Mouse (Mus musculus) intestine, embryonic 15.5 days (tissue): ENCODE measurements around the gene Lonrf3. TPM values are rescaled to one million over a fixed set of nuclear protein-coding genes. Genes with fewer than 3 reads are reported as not detected.
A peak's percentile ranks its signal among the peaks of the same experiment; 100 is the strongest.

ENCODE experiments used
- ATAC-seq: fragments of 200-750 bp; cut with Nextera tagmentation; 2 replicates; pipeline ENCODE4 v1.8.0; 2017; ENCODE audit warnings: moderate TSS enrichment, moderate library complexity
- H3K27ac ChIP-seq: fragments of 300-500 bp; sonication (generic); 2 replicates; pipeline ENCODE4 v1.5.1; 2015; ENCODE audit warnings: mild to moderate bottlenecking, inconsistent platforms
- H3K27me3 ChIP-seq: fragments of 300-500 bp; sonication (generic); replicated peaks from 2 replicates; pipeline ENCODE4 v1.6.1; 2015; ENCODE audit warnings: inconsistent platforms
- H3K36me3 ChIP-seq: fragments of 300-500 bp; sonication (generic); 2 replicates; pipeline ENCODE4 v1.6.1; 2015; ENCODE audit warnings: inconsistent platforms
- H3K4me1 ChIP-seq: fragments of 300-500 bp; sonication (generic); replicated peaks from 2 replicates; pipeline ENCODE4 v1.6.1; 2015; ENCODE audit warnings: inconsistent platforms
- H3K4me2 ChIP-seq: fragments of 300-500 bp; sonication (generic); replicated peaks from 2 replicates; pipeline ENCODE4 v1.6.1; 2015; ENCODE audit warnings: mild to moderate bottlenecking, inconsistent platforms
- H3K4me3 ChIP-seq: fragments of 300-500 bp; sonication (generic); replicated peaks from 2 replicates; pipeline ENCODE4 v1.5.1; 2015; ENCODE audit warnings: inconsistent platforms
- H3K9ac ChIP-seq: fragments of 300-500 bp; sonication (generic); 2 replicates; pipeline ENCODE4 v1.6.1; 2015; ENCODE audit warnings: inconsistent platforms
- H3K9me3 ChIP-seq: fragments of 300-500 bp; sonication (generic); 2 replicates; pipeline ENCODE4 v1.6.1; 2016; ENCODE audit warnings: inconsistent platforms
- WGBS: fragments of 180-500 bp; shearing (Covaris S2); methylation state at CpG from one replicate; pipeline ENCODE4 v1.1.7; 2015; 5-methylcytosine and 5-hydroxymethylcytosine counted together
- polyA plus RNA-seq: library from polyadenylated mRNA; unstranded; fragments of >200 nt; fragmentation: Nextera tagmentation; extraction: Ambion mirVana; gene quantifications from 2 replicates; pipeline ENCODE4 v1.2.1, GENCODE M21; 2015

Gene Lonrf3
- 0.65 and 1.00 TPM in 2 replicates for polyA plus RNA-seq

DNA sequence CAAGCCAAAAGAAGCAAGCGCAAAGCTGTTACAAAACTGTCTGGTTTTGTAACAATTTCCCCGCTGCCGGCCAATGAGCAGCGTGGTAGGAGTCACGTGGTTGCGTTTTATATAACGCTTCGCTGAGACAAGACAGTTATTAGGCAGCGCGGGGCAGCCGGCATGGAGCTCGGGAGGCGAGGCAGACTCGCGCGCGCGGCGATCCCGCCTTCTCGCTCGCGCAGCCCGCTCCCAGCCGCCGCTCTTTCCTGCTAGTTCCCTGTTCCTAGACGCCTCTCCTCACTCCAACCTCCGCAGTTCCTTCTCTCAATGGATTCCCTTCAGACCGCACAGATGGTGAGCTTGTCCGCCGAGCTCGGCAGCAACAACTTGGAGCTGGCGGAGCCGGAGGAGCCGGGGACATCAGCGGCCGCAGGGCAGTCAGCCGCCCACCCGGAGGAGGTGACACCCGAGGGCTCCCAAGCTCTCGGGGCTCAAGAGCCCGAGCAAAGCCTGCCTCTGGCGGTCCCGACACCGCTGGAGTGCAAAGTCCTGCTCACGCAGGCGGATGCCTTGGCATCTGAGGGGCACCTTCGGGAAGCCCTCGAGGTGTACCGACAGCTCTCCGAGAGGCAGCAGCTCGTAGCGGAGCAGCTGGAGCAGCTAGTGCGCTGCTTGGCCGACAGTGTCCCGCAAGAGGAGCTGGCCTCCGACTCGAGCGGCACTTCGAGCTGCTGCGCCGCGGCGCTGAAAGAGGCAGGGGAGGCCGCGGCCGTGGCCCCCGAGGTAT, at the start of gene Lonrf3:
Lonrf3 (plus strand) TSS at position 83 of the 769 bp plus-strand sequence.
- Histone ChIP-seq H3K27me3 (peaks cover 6% of the 10 kb centered on the region; the same call in 1 of the 2 replicates), H3K9me3 (no peaks in the 10 kb centered on the region), H3K27ac (no peak within 1 kb of the TSS), H3K4me1 (no peaks in the 10 kb centered on the region), H3K4me2 (peak within 1 kb of the TSS; percentile 84), H3K36me3 (no peaks in the 10 kb centered on the region), H3K4me3 (peak within 1 kb of the TSS; percentile 44), H3K9ac (peak within 1 kb of the TSS; percentile 34)
- ATAC-seq, result peak; percentile 76
- 21% methylated on average over 68 of the region's 68 CpGs for WGBS

DNA sequence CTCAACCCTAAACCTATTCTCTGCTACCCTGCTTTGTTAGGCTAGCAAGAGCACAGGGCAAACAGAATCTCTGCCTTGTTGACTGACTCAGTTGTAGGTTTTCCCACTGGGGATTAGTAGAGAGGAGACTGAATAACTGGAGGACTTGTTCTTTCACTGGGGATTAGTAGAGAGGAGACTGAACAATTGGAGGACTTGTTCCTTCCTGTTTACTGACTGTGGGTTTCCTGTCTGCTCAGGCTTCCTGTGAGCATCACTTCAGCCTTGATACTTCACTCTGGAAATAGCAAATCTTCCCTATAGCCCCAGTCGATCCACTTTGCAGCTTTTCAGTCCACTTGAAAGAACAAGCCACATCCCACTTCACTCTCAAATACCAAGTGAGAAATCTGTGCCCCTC, 49.4 kb upstream of the Lonrf3 start:
- no peak overlapping the region for H3K4me2 ChIP-seq
- no peak overlapping the region for H3K4me3 ChIP-seq
- WGBS, result 56% methylated on average over 1 of the region's 1 CpGs
- H3K27me3 ChIP-seq, result no peaks in the 10 kb centered on the region
- no peak for ATAC-seq
- no peak overlapping the region for H3K27ac ChIP-seq
- no peaks in the 10 kb centered on the region for H3K4me1 ChIP-seq
- H3K9ac ChIP-seq, result no peak overlapping the region
- H3K36me3 ChIP-seq, result no peaks in the 10 kb centered on the region
- H3K9me3 ChIP-seq, result no peaks in the 10 kb centered on the region

DNA sequence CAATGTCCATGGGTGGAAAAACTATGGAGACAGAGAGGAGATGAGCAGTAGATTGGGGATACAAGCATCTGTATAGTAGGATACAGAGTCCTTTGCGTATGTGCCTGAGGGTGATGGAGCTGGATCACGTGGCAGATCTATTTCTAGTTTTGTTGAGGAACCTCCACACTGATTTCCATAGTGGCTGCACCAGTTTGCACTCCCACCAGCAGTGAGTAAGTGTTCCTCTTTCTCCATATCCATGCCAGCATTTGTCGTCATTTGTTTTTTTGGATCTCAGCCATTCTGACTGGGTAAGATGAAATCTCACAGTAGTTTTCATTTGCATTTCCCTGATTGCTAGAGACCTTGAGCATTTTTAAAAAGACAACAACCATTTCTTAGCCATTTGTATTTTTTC, 16.7 kb upstream of the Lonrf3 start:
- H3K36me3 ChIP-seq, result no peaks in the 10 kb centered on the region
- H3K4me2 ChIP-seq, result no peak overlapping the region
- no peak for ATAC-seq
- no peak overlapping the region for H3K4me3 ChIP-seq
- H3K27ac ChIP-seq, result no peak overlapping the region
- no peaks in the 10 kb centered on the region for H3K4me1 ChIP-seq
- H3K9ac ChIP-seq, result no peak overlapping the region
- no peaks in the 10 kb centered on the region for H3K9me3 ChIP-seq
- WGBS, result 77% methylated on average over 3 of the region's 3 CpGs
- H3K27me3 ChIP-seq, result no peaks in the 10 kb centered on the region

DNA sequence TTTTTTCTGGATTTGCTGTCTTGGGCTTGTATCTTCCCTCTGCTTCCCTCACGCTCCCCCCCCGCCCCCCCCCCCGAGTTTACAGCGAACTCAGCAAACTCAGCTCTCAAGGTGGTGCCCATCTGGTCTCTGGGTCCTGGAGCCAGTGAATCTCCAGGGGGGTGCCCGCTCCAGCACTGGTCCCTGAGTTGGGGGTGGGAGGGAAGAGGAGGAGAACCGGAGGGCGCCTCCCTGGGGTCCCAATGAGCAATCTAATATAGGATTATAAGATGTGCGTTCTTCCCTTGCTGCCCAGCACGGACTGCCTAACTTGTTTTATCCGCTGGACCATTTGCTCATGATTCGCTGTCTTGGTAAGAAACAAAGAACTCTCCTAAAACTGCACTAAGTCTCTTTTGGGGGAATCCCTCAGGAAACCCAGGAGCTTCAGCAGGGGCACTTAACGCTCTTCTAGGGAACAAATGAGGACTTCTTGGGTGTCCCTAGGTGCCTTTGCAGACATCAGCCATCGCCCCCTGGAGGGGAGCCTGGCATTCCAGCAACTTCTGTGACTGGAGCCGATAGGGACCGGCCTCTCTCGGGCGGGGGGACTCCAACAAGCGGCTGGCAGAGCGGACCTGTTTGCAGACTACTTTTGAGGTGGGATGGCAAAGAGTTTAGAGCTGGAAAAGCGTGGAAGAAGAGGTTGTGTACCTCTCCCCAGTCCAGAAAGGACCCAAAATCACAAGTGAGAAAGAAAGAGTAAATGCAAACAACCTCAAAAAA, 480 bp upstream of the Lonrf3 start:
- peak overlapping the region; percentile 84 for H3K4me2 ChIP-seq
- no peaks in the 10 kb centered on the region for H3K4me1 ChIP-seq
- ATAC-seq, result no peak
- WGBS, result 22% methylated on average over 19 of the region's 20 CpGs
- H3K27ac ChIP-seq, result no peak overlapping the region
- H3K4me3 ChIP-seq, result peak overlapping the region; percentile 44
- no peak overlapping the region for H3K9ac ChIP-seq
- H3K36me3 ChIP-seq, result no peaks in the 10 kb centered on the region
- peaks cover 6% of the 10 kb centered on the region; the same call in 1 of the 2 replicates for H3K27me3 ChIP-seq
- no peaks in the 10 kb centered on the region for H3K9me3 ChIP-seq

DNA sequence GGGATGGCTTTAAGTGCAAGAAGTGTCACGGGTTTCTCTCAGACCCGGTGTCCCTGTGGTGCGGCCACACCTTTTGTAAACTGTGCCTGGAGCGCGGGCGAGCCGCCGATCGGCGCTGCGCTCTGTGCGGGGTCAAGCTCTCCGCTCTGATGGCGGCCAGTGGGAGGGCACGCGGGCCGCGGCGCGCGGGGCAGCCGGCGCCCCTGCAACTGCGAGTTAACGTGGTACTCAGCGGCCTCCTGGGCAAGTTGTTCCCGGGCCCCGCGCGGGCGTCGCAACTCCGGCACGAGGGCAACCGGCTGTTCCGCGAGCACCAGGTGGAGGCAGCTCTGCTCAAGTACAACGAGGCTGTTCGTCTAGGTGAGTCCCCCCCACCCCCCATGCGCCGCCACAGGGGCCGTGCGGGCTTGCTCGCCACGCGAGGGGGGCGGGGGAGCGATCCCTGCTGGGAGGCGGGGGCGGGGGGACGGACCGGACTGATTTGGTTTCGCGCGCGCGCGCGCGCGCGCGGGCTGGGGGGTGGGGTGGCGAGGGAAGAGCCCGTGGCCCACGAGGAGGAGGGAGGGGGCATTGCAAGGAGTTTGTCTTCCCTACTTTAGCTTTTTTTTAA, 992 bp downstream of the Lonrf3 start:
- Histone ChIP-seq H3K36me3 (no peaks in the 10 kb centered on the region), H3K9me3 (no peaks in the 10 kb centered on the region), H3K27me3 (peaks cover 6% of the 10 kb centered on the region; the same call in 1 of the 2 replicates), H3K27ac (no peak overlapping the region), H3K4me1 (no peaks in the 10 kb centered on the region), H3K4me2 (peak overlapping the region; percentile 84), H3K9ac (peak overlapping the region; percentile 34; the same call in 1 of the 2 replicates), H3K4me3 (peak overlapping the region; percentile 44)
- 15% methylated on average over 55 of the region's 66 CpGs for WGBS
- ATAC-seq, result peak; percentile 54

DNA sequence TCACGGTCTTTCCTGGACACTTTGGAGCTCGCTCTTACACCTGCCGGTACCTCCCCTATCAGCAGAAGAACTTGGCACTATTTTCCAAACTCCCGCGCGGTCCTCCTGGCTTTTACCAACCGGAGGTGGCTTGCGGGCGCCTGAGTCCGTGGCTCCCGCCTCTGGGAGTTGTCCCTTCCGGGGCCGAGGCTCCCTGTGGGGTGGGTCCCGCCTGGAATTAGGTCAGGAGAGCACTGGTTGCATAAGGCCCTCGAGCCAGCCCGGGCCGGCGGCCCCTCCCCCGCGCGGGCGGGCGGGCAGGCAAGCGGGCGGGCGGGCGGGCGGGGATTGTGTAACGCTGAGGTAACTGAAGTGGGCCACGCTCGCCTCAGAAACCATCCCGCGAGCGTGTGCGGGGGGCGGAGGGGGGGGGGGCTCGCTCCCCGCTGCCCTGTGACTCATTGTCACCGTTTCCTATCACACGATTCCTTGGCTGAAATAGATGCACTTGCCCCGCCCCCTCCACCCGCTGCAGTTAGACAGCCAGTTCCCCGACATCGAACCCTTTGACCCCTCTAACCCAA, 1.8 kb downstream of the Lonrf3 start:
- Histone ChIP-seq H3K4me2 (peak overlapping the region; percentile 84), H3K4me3 (peak overlapping the region; percentile 44), H3K27ac (no peak overlapping the region), H3K27me3 (peaks cover 6% of the 10 kb centered on the region; the same call in 1 of the 2 replicates), H3K9me3 (no peaks in the 10 kb centered on the region), H3K36me3 (no peaks in the 10 kb centered on the region), H3K9ac (no peak overlapping the region), H3K4me1 (no peaks in the 10 kb centered on the region)
- WGBS, result 17% methylated on average over 34 of the region's 44 CpGs
- ATAC-seq, result peak; percentile 80

DNA sequence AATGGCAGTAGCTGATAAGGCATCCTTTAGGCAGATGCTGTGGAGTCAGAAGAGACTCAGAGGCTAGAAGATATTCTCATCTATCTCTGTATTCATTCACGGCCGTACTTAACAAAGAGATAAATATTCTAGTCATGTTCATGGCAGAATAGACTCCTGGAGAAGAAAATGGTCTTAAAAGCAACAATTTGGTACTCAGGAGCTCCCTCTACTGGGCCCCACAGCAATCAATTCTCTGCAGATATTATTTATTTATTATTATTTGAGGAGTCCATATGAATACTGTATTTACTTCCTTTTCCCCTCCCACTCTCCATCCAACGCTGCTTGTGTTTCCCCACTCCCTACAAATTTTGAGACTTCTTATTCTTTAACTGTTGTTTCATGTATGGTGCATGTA, 24.3 kb downstream of the Lonrf3 start:
- H3K9ac ChIP-seq, result no peak overlapping the region
- no peaks in the 10 kb centered on the region for H3K27me3 ChIP-seq
- no peak overlapping the region for H3K4me2 ChIP-seq
- WGBS, result 67% methylated on average over 3 of the region's 3 CpGs
- no peaks in the 10 kb centered on the region for H3K36me3 ChIP-seq
- no peak for ATAC-seq
- H3K4me1 ChIP-seq, result no peaks in the 10 kb centered on the region
- no peaks in the 10 kb centered on the region for H3K9me3 ChIP-seq
- no peak overlapping the region for H3K4me3 ChIP-seq
- H3K27ac ChIP-seq, result no peak overlapping the region

DNA sequence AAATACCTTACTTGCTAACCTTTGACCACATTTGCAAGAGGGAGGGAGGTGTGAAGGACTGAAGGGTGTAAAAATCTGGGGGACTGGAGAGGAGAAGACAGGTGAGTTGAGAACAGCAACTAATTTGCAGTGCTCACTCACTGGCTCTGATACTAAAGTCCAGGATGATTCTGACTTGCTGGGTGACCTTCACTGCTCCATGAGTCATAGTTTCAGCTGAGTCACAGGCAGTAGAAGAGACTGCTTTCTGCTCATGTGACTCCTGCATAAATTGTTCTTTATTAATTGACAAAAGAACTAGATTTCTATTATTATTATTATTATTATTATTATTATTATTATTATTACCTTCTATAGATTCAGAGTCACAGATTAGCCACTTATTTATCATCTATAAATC, 57.2 kb downstream of the Lonrf3 start:
- Histone ChIP-seq H3K27me3 (no peaks in the 10 kb centered on the region), H3K9ac (no peak overlapping the region), H3K4me3 (no peak overlapping the region), H3K36me3 (no peaks in the 10 kb centered on the region), H3K9me3 (no peaks in the 10 kb centered on the region), H3K4me2 (no peak overlapping the region), H3K27ac (no peak overlapping the region), H3K4me1 (no peaks in the 10 kb centered on the region)
- ATAC-seq, result peak; percentile 61; the same call in 1 of the 2 replicates

DNA sequence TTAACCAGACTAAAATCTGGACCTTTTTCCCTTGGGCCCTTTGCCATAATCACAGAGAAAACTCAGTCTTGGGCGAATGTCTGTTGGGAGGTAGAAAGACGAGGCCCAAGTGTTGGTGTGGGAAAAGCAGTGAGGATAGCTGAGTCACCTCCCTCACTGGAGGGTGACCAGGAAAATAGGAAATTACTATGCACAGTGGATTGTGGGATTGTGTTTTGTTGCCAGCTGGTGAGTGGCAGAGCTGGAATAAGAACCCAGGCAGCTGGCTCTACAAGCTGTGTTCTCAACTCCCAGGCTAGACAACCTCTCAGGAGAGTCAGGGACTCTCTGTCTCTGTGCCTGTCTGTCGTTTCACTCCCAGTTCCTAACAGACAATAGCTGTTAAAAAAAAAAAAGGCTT, 61.8 kb downstream of the Lonrf3 start:
- 52% methylated on average over 3 of the region's 3 CpGs for WGBS
- peak; percentile 36; the same call in 1 of the 2 replicates for ATAC-seq
- H3K4me2 ChIP-seq, result no peak overlapping the region
- no peaks in the 10 kb centered on the region for H3K4me1 ChIP-seq
- no peaks in the 10 kb centered on the region for H3K36me3 ChIP-seq
- no peak overlapping the region for H3K4me3 ChIP-seq
- H3K9me3 ChIP-seq, result no peaks in the 10 kb centered on the region
- no peaks in the 10 kb centered on the region for H3K27me3 ChIP-seq
- no peak overlapping the region for H3K27ac ChIP-seq
- H3K9ac ChIP-seq, result no peak overlapping the region

DNA sequence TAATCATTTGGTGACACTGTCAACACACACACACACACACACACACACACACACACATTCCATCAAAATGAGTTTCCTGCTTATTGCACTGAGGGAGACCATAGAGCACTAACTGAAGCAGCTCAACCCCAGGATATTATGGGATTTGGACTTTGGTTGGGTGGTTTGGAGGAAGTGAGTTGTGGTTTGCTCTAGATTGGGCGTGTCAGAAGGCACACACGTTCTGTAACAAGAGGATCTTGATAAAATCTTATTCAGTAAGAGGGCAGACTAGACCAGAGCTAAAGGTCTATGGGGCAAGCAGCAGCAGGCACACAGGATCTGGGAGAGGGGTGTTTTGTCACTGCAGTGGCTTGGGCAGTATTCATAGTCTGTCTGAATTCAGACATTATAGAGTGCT, 62.4 kb downstream of the Lonrf3 start:
- Histone ChIP-seq H3K9me3 (no peaks in the 10 kb centered on the region), H3K27ac (no peak overlapping the region), H3K27me3 (no peaks in the 10 kb centered on the region), H3K4me1 (no peaks in the 10 kb centered on the region), H3K9ac (no peak overlapping the region), H3K4me2 (no peak overlapping the region), H3K4me3 (no peak overlapping the region), H3K36me3 (no peaks in the 10 kb centered on the region)
- peak; percentile 91 for ATAC-seq
- 46% methylated on average over 2 of the region's 2 CpGs for WGBS

DNA sequence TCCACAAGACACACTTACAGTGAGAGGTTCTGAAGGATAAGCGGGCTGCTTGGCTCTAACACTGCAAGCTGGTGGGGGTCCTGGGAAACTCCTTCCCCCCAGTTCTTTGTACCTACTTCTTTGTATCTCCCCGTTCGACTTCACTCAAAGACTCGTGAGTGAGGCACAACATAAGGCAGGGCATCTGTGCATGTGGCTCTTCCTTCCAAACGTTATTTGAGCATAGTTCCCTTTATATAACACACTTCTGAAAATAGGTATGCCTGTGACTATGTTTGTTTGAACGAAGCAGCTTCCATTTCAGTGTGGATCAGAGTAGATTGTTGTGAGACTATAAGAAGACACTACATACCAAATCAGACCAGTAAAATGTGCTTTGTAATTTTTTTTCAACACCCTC, 64.5 kb downstream of the Lonrf3 start:
- H3K4me1 ChIP-seq, result no peaks in the 10 kb centered on the region
- H3K27me3 ChIP-seq, result no peaks in the 10 kb centered on the region
- H3K36me3 ChIP-seq, result no peaks in the 10 kb centered on the region
- ATAC-seq, result no peak
- WGBS, result 74% methylated on average over 6 of the region's 6 CpGs
- H3K4me3 ChIP-seq, result no peak overlapping the region
- H3K27ac ChIP-seq, result no peak overlapping the region
- H3K9ac ChIP-seq, result no peak overlapping the region
- H3K9me3 ChIP-seq, result no peaks in the 10 kb centered on the region
- H3K4me2 ChIP-seq, result no peak overlapping the region

DNA sequence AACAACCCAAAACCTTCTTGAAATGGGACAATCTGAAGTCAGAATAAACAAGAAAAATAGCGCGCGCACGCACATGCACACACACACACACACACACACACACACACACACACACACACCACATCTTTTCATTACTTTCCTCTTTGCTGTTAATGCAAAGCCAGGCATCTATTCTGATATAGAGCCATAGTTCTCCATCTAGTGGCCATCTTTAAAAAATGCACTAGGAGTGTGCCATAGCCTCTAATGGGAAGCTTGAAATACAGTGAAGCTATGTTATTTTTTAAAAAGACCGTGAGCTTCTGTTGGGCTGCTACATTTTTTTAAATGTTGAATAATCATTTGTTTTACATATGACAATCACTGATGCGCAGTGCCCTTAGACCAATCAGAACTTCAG, 65.1 kb downstream of the Lonrf3 start:
- WGBS, result 46% methylated on average over 6 of the region's 6 CpGs
- Histone ChIP-seq H3K27ac (no peak overlapping the region), H3K36me3 (no peaks in the 10 kb centered on the region), H3K9me3 (no peaks in the 10 kb centered on the region), H3K27me3 (no peaks in the 10 kb centered on the region), H3K4me1 (no peaks in the 10 kb centered on the region), H3K4me3 (no peak overlapping the region), H3K4me2 (no peak overlapping the region), H3K9ac (no peak overlapping the region)
- ATAC-seq, result no peak
